Mouse (Mus musculus): Measurements from ENCODE around the gene Gdnf. TPM values are rescaled to one million over a fixed set of nuclear protein-coding genes. Genes with fewer than 3 reads are reported as not detected.

Gene Gdnf
- total and polyA plus RNA-seq, 3 experiments, result not detected

- in situ Hi-C loops (cut with MboI; ENCODE audit: low pct_ligation_motif_present, low pct_unique_long_range_greater_than_20kb, low sequenced_read_pairs), result no loop called here
- no peak for DNase-seq (ENCODE audit: extremely low read depth)
- Histone ChIP-seq H3K27me3 (replicated peaks) (no peaks in the 10 kb centered on the region), H3K36me3 (replicated peaks in 1 of 2; ENCODE audit: control insufficient read depth in 1 of 2, insufficient read depth in 1 of 2, low read length in 1 of 2) (peaks cover 5 to 34% of the 10 kb centered on the region in 2 experiments), H3K4me1 (ENCODE audit: control insufficient read depth in 1 of 2, insufficient read depth in 2 of 2) (no peaks in the 10 kb centered on the region), H3K4me3 (replicated peaks in 1 of 3; ENCODE audit: low read depth in 2 of 3, low read length in 2 of 3, poor library complexity in 1 of 3) (no peak overlapping the region), H3K27ac (ENCODE audit: insufficient read depth, low read depth) (no peak overlapping the region), H3K9ac (ENCODE audit: insufficient read depth, low read depth) (no peak overlapping the region), H3K9me3 (replicated peaks; ENCODE audit: low read length) (no peaks in the 10 kb centered on the region), H3K79me2 (replicated peaks; ENCODE audit: control insufficient read depth, extremely low read depth, insufficient read depth, poor library complexity, severe bottlenecking) (no peaks in the 10 kb centered on the region), H3K4me2 (ENCODE audit: insufficient read depth, low read depth, poor library complexity, severe bottlenecking) (no peak overlapping the region)
- dilution Hi-C loops (cut with MboI; ENCODE audit: extremely low pct_ligation_motif_present, extremely low pct_unique_long_range_greater_than_20kb, low sequenced_read_pairs), result no loop called here
- TF ChIP-seq HCFC1 (IDR thresholded peaks at IDR 0.05; ENCODE audit: low read depth, low read length) (no peak), TCF12 (IDR thresholded peaks at IDR 0.05; ENCODE audit: low read depth, low read length) (no peak), USF2 (conservative IDR thresholded peaks at IDR 0.05; ENCODE audit: low read depth, low read length) (no peak), UBTF (IDR thresholded peaks at IDR 0.05; ENCODE audit: low read depth, low read length) (no peak), ZC3H11A (IDR thresholded peaks at IDR 0.05; ENCODE audit: low read depth, low read length) (no peak), PAX5 (IDR thresholded peaks at IDR 0.05; ENCODE audit: low read length) (no peak), IRF4 (IDR thresholded peaks at IDR 0.05; ENCODE audit: low read depth, low read length) (no peak), SIN3A (IDR thresholded peaks at IDR 0.05; ENCODE audit: low read length) (no peak), TBP (conservative IDR thresholded peaks at IDR 0.05; ENCODE audit: low read depth, low read length) (no peak), POLR2AphosphoS2 (IDR thresholded peaks at IDR 0.05; ENCODE audit: low read depth, low read length) (no peak), NELFE (IDR thresholded peaks at IDR 0.05; ENCODE audit: low read depth, low read length) (no peak), USF1 (IDR thresholded peaks at IDR 0.05; ENCODE audit: low read depth, low read length) (no peak), JUND (conservative IDR thresholded peaks at IDR 0.05; ENCODE audit: low read depth, low read length) (no peak), CHD1 (IDR thresholded peaks at IDR 0.05; ENCODE audit: low read depth, low read length) (no peak), RAD21 (IDR thresholded peaks at IDR 0.05; ENCODE audit: low read depth, low read length) (no peak), MAX (IDR thresholded peaks at IDR 0.05; ENCODE audit: low read length) (no peak), ZNF384 (IDR thresholded peaks at IDR 0.05; ENCODE audit: low read depth, low read length) (no peak), CTCF (conservative IDR thresholded peaks at IDR 0.05 in 1 of 2, IDR thresholded peaks at IDR 0.05 in 1 of 2; ENCODE audit: low read depth in 2 of 2, low read length in 2 of 2) (no peak)
Observed at GRCm38 (mm10) chr15:7875879-7876278, 65.2 kb downstream of the Gdnf start.

- Histone ChIP-seq H3K27ac (ENCODE audit: insufficient read depth, low read depth) (no peak overlapping the region), H3K36me3 (replicated peaks in 1 of 2; ENCODE audit: control insufficient read depth in 1 of 2, insufficient read depth in 1 of 2, low read length in 1 of 2) (peaks cover 11 to 40% of the 10 kb centered on the region in 2 experiments), H3K9ac (ENCODE audit: insufficient read depth, low read depth) (no peak overlapping the region), H3K4me3 (replicated peaks in 1 of 3; ENCODE audit: low read depth in 2 of 3, low read length in 2 of 3, poor library complexity in 1 of 3) (no peak overlapping the region), H3K27me3 (replicated peaks) (no peaks in the 10 kb centered on the region), H3K9me3 (replicated peaks; ENCODE audit: low read length) (peaks cover 4% of the 10 kb centered on the region), H3K4me1 (ENCODE audit: control insufficient read depth in 1 of 2, insufficient read depth in 2 of 2) (no peaks in the 10 kb centered on the region), H3K4me2 (ENCODE audit: insufficient read depth, low read depth, poor library complexity, severe bottlenecking) (no peak overlapping the region), H3K79me2 (replicated peaks; ENCODE audit: control insufficient read depth, extremely low read depth, insufficient read depth, poor library complexity, severe bottlenecking) (no peaks in the 10 kb centered on the region)
- dilution Hi-C loops (cut with MboI; ENCODE audit: extremely low pct_ligation_motif_present, extremely low pct_unique_long_range_greater_than_20kb, low sequenced_read_pairs), result no loop called here
- TF ChIP-seq JUND (conservative IDR thresholded peaks at IDR 0.05; ENCODE audit: low read depth, low read length) (no peak), MEF2A (IDR thresholded peaks at IDR 0.05; ENCODE audit: borderline replicate concordance, low read depth, low read length) (no peak), CHD2 (IDR thresholded peaks at IDR 0.05; ENCODE audit: low read length) (no peak), JUN (IDR thresholded peaks at IDR 0.05; ENCODE audit: insufficient read depth, low read depth, low read length) (no peak), MYC (IDR thresholded peaks at IDR 0.05; ENCODE audit: low read depth, low read length) (no peak), ZC3H11A (IDR thresholded peaks at IDR 0.05; ENCODE audit: low read depth, low read length) (no peak), UBTF (IDR thresholded peaks at IDR 0.05; ENCODE audit: low read depth, low read length) (no peak), MXI1 (IDR thresholded peaks at IDR 0.05; ENCODE audit: low read depth, low read length) (no peak), CHD1 (IDR thresholded peaks at IDR 0.05; ENCODE audit: low read depth, low read length) (no peak), KAT2A (IDR thresholded peaks at IDR 0.05; ENCODE audit: insufficient replicate concordance, low read length) (no peak), MAFK (IDR thresholded peaks at IDR 0.05; ENCODE audit: insufficient replicate concordance, low read length) (no peak), TBP (conservative IDR thresholded peaks at IDR 0.05; ENCODE audit: low read depth, low read length) (no peak), EP300 (IDR thresholded peaks at IDR 0.05; ENCODE audit: low read length) (no peak), E2F4 (IDR thresholded peaks at IDR 0.05; ENCODE audit: insufficient replicate concordance, low read depth, low read length) (no peak), ELF1 (IDR thresholded peaks at IDR 0.05; ENCODE audit: low read depth, low read length) (no peak), POLR2A (IDR thresholded peaks at IDR 0.05; ENCODE audit: low read depth, low read length) (no peak), ZKSCAN1 (IDR thresholded peaks at IDR 0.05; ENCODE audit: borderline replicate concordance, low read depth, low read length) (no peak), ZNF384 (IDR thresholded peaks at IDR 0.05; ENCODE audit: low read depth, low read length) (no peak), ETS1 (conservative IDR thresholded peaks at IDR 0.05; ENCODE audit: low read depth, low read length) (no peak), NRF1 (IDR thresholded peaks at IDR 0.05; ENCODE audit: low read depth, low read length) (no peak)
- in situ Hi-C loops (cut with MboI; ENCODE audit: low pct_ligation_motif_present, low pct_unique_long_range_greater_than_20kb, low sequenced_read_pairs), result no loop called here
- DNase-seq (ENCODE audit: extremely low read depth), result no peak
Observed at GRCm38 (mm10) chr15:7877560-7878467, 67.2 kb downstream of the Gdnf start.
